Mouse (Mus musculus) bone marrow macrophage, adult 2 months (primary cell): ENCODE results near the gene Frmd7.

Source experiments
- CTCF ChIP-seq: IDR thresholded peaks from 2 replicates; pipeline ENCODE4 v1.5.1; 2012; ENCODE audit warnings: low read depth, mild to moderate bottlenecking, low read length, moderate library complexity
- POLR2A ChIP-seq: IDR thresholded peaks from 2 replicates; pipeline ENCODE4 v1.6.1; 2012; ENCODE audit warnings: mild to moderate bottlenecking, low read depth, low read length, borderline replicate concordance

DNA sequence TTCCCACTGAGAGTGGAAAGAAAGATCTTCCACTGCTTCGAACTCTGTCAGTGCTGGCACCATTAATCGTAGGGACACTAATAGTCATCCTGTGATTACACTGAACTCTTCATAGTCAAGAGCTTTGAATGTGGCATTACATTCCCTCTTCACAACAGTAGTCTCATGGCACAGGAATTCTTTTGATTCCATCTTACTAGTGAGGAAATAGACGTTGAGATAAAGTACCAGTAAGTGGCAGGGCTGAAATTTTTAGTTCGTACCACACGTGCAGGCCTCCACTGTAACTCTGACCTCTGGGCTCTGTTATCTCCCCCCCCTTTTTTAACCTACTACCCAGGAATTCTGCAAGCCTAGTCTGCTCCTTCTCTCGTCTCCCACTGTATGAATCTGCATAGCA lies 20.4 kb upstream of the Frmd7 start:
- TF ChIP-seq CTCF: no peak
- TF ChIP-seq POLR2A: no peak
